Mouse (Mus musculus): ENCODE measurements around the gene Pde10a.
"Not testable (repeated sequence)": the region's sequence is repeated elsewhere in the genome, so short reads cannot be mapped to it uniquely, and the experiment has no call there.

Gene Pde10a

GRCm38 (mm10) chr17:8647372-8647871 is 122.2 kb downstream of the Pde10a start:
- no peak for DNase-seq (ENCODE audit: low read depth)

DNA sequence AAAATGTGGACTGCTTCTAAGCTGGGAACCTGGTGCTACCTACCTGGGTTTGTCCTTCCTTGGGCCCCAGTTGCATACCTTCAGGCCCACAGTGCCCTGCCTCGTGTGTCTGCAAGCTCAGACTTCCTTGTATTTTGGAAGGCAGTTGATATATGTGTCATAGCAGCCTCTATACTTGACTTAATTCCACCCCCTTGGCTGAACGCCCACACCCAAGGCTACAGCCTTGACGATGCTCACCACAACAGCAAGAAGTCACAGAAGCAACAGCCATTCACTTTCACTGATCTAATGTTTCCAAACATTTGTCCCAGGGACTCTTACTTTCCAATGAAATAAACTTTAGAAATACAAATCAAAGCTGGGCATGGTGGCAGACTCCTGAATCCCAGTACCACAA is 123.1 kb downstream of the Pde10a start:
- DNase-seq (ENCODE audit: low read depth) = no peak

DNA sequence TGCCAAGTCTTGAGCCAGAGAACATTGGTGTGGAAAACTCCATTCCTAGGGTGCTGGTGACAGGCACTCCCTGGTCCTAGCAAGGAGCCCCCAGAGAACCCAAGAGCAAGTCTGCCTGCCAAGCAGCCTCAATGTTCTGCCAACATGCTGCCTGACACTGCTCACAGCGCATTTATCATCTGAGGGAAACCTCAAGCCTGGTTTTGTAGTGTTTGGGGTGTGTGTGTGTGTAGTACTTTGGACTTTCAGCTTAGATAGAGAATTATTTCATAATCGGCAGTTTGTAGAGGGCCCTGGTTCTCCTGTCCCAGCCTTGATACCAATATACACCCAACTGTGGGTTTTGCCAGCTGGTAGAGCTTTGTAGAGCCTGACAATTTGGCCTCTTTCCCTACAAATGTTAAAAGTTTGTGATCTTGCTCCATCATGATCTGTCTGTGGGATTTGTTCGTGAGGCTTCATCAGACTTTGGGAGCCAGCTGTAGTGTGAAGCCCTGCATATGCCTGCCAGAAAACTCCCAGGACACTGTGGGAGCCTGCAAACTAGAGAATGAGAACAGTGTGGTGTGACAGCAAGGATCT is 127.6 kb downstream of the Pde10a start:
- no peak for DNase-seq (ENCODE audit: low read depth)

DNA sequence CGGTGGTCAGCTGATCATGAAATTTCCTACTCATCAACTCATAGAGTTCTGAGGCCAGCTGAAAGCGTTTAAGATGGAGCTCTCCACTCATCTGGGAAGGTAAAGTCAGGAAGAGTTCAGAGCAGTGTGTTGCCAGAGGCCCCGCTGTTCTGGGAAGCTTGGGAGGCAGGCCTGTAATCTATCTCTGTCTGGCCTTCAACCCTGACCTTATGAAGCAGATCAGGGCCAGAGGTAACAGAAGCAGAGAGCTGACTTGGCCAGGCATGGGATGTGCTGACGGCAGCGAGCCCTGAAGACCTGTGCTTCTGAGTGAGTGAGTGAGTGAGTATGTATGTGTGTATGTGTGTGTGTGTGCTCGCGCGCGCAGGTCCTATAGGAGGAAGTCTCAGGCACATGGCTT is 132.5 kb downstream of the Pde10a start:
- no peak for DNase-seq (ENCODE audit: low read depth)

DNA sequence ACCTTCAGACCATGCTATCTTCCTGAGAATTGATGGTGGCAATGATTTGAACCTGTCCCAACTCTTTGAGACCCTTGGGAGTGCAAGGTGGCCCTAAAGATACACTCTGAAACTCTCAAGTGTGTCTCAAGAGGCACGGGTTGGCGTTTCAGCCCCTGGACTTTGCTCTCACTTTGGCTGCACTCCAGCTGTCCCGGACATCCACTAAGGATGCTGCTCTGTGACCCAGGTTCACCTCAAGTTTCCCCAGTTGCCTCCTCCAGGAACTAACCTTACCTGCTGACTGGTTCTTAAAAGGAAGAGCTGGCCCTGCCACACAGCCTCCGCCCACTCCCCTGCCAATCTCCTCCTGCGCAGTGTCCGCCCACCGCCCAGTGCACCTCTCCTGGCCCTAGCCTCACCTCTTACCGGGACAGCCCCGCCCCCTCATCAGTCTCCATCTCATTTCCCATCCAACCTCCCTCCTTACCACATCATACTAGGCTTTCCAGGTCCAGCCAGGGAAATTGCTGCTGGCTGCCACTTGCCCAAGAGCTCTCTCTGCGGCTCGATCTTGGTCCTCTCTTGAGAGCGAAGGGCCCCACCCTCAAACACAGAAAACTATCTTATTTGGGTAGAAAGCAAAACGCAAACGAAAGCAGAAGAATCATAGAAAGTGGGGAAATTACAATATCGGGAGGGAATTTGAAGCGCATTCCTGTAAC is 133.7 kb downstream of the Pde10a start:
- no peak for DNase-seq (ENCODE audit: low read depth)

- DNase-seq (ENCODE audit: low read depth) = no peak
Measured at GRCm38 (mm10) chr17:8666912-8667311, 141.7 kb downstream of the Pde10a start.

GRCm38 (mm10) chr17:8674651-8675050 is 149.5 kb downstream of the Pde10a start:
- DNase-seq (ENCODE audit: low read depth) = no peak

DNA sequence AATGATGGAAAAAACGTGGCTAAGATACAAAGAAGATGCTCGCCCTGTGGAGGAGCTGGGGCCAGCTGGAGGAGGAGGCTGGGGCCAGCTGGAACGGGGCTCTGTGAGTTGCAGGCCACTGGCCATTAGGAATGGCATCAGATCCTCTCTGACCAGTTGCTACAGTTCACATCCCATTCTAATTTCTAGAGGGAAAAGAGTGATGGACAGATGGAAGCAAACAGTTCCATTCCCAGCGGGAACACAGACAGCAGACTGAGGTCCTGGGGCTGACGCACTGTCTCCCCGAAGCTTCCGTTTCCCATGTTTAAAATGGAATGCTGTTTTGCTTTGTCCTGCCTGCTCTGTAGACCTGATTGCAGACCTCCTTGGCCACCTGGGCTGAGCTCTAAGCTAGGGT is 161.2 kb downstream of the Pde10a start:
- no peak for DNase-seq (ENCODE audit: low read depth)

DNA sequence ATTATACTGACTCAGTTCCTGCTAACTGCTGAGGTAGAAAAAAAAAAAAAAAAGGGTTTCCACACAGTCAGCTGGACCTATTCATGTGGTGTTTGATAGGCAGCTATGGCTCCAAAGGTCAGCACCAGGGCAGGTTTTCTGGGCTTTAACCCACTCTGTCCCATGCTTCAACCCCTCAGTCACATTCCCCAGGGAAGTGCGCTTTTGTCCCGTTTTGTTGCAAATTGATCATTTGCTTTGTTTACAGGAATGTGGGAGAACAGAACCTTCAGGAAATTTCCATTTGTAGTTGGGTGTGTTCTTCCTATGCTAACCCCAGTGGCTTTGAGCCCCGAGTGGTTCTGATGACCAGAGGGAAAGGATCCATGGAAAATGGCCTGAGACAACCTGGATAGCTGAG is 162.9 kb downstream of the Pde10a start:
- DNase-seq (ENCODE audit: low read depth) = no peak

DNA sequence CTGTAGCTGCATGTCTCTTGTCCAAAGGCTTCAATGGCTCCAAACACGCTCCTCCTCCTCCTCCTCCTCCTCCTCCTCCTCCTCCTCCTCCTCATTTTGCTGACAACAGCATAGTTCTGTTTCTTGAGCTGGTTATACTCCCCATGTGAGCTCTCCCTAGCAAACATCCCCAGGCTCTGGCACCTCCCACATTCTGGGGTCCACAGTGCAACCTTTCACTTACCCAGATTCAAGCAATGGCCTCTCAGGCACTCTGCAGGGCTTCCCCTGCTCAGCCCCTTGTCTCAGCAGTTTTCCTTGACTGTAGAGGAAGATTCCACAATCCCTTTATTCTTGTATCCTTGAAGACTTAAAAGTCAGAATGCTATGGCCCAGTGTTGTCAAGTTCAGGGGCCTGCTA is 173.1 kb downstream of the Pde10a start:
- DNase-seq (ENCODE audit: low read depth) = no peak

GRCm38 (mm10) chr17:8698793-8699192 is 173.6 kb downstream of the Pde10a start:
- no peak for DNase-seq (ENCODE audit: low read depth)

DNA sequence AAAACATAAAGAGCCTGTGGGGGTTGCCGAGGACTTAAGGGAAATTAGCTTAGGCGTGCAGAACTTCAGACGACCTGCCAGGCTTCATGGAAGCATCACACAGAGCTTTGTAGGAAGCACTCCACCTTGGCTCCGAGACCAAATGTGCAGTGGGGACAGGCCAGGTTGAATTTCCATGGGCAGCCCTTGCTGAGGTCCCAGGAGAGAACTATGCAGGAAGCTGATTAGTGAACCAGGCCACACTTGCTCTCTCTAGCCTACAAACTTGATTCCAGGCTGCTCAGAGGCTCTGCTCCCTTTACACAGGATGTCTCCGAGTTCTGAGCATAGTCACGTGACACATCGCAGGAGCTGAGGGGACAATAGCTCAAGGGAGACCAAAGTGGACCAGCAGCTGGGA is 175.9 kb downstream of the Pde10a start:
- DNase-seq (ENCODE audit: low read depth) = no peak

- DNase-seq (ENCODE audit: low read depth) = no peak
Measured at GRCm38 (mm10) chr17:8702503-8702902, 177.3 kb downstream of the Pde10a start.

- no peak for DNase-seq (ENCODE audit: low read depth)
Measured at GRCm38 (mm10) chr17:8708006-8708405, 182.8 kb downstream of the Pde10a start.

DNA sequence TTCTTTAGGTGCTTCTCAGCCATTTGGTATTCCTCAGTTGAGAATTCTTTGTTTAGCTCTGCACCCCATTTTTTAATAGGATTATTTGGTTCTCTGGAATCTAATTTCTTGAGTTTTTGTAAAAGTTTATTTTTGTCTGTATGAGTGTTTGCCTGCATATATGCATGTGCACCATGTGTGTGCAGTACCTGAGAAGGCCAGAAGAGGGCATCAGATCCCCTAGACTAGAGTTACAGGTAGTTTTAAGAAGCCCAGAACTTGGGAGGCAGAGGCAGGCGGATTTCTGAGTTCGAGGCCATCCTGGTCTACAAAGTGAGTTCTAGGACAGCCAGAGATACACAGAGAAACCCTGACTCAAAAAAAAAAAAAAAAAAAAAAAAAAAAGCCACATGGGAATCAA is 187.6 kb downstream of the Pde10a start:
- not testable (repeated sequence) for DNase-seq (ENCODE audit: low read depth)

- no peak for DNase-seq (ENCODE audit: low read depth)
Measured at GRCm38 (mm10) chr17:8720961-8721360, 195.8 kb downstream of the Pde10a start.

DNA sequence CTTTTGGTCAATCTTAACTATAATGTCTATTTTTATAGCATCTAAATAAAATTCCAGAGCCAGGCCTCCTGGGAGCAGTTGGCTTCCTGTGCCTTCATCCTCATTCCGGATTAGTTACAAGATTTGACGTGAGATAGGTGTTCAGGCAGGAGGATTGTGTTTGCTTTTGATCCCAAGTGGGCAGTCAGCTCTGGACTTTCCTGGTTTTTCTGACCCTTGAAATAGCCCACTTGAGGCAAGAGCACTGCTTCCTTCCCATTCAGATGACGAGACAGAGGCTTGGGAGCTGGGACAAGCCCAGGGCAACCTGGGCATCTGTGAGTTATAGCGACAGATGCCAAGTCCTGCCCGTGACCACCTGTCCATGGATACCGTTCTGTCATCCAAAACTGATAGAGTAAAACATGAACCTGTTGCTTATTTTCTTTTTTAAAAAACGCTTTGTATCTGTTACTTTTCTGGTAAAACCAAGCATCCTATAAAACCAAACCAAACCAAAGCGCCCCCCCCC is 199.3 kb downstream of the Pde10a start:
- DNase-seq (ENCODE audit: low read depth) = no peak

DNA sequence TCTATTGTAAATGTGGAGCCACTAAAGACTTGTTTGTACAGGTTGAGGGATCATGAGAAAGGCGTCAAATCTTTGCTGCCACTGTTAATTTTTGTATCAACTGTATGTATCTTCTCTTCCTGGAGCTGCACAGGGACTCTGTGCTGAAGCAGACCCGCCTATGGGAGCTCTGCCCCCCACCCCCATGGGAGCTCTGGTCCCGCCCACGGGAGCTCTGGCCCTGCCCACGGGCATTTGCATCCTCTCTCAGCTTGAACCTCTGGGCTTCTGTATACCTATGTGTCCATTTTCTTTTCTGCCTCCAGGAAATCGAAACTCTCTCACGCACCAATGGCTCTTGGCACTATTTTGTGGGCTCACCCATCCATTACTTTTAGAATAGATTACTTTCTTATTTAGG is 203.5 kb downstream of the Pde10a start:
- DNase-seq (ENCODE audit: low read depth) = no peak

GRCm38 (mm10) chr17:8729808-8730207 is 204.6 kb downstream of the Pde10a start:
- no peak for DNase-seq (ENCODE audit: low read depth)

GRCm38 (mm10) chr17:8731073-8731472 is 205.9 kb downstream of the Pde10a start:
- DNase-seq (ENCODE audit: low read depth) = no peak

DNA sequence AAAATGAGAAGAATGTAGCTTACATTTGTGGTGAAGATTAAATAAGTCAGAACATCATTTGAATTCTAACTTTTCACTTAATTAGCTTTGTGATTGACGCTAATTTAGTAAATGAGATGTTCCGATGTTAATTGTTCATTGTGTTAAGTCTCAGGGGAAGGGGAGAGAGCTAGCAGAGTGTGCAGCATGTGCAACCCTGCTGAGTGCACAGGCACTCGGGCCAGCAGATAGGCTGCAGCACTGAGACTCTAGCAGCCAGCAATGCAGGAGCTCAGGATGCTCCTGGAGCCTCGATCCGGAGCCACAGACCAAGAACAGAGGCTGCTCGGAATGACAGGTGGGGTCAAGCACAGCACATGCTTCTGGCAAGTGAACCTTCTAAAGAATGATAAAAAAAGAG is 211.1 kb downstream of the Pde10a start:
- no peak for DNase-seq (ENCODE audit: low read depth)

DNA sequence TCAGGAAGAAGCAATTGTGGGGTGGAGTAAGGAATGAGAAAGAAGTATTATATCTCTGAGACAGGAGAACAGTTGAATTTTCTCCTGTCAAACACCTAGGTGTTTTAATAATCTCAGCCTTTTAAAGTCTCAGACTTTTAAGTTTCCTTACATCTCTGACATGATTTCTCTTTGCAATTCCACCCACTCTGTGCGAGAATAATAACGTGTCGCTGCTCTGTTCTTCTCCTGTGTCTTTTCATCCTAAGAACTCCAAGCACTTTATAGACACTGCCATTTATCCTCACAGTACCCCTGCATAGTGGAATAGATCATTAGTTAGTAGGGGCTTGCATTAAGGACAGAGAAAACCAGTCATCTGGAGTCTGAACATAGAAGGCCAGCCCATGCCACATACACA is 217.6 kb downstream of the Pde10a start:
- DNase-seq (ENCODE audit: low read depth) = no peak

DNA sequence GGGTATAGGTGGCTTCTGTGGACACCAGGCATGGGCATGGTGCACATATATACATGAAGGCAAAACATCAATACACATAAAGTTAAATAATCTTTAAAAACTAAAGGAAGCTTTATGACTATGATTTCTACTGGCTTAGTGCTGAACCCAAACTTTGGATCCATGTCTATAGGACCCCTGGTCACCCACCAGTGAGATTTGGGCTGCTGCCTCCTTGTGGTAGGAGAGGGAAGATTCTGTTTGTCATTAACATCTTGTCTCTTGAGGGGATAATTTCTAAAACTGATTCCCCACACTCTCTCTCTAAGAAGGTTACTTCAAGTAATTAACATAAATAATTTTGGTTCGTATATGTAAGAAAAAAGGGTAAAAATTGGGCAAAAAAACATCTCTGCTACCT is 220.2 kb downstream of the Pde10a start:
- DNase-seq (ENCODE audit: low read depth) = no peak

- DNase-seq (ENCODE audit: low read depth) = peak; percentile 5
Measured at GRCm38 (mm10) chr17:8749426-8749825, 224.3 kb downstream of the Pde10a start.

All from c-Kit-positive CD71-negative TER-119-negative erythroid progenitor cells, embryonic 14.5 days (primary cell).